Mouse (Mus musculus): ENCODE measurements around the gene Adgrb3. TPM values are rescaled to one million over a fixed set of nuclear protein-coding genes. Genes with fewer than 3 reads are reported as not detected.
"Not testable (repeated sequence)": the region's sequence is repeated elsewhere in the genome, so short reads cannot be mapped to it uniquely, and the experiment has no call there.

The Adgrb3 gene
- total RNA-seq, 4 experiments from 2014 or later: not detected

GRCm38 (mm10) chr1:25526976-25527375, 302.5 kb downstream of the Adgrb3 start:
- DNase-seq (ENCODE audit: low spot score): no peak

- DNase-seq (ENCODE audit: low spot score): no peak
Measured at GRCm38 (mm10) chr1:25510321-25511055, 319.0 kb downstream of the Adgrb3 start.

GRCm38 (mm10) chr1:25504313-25504712, 325.2 kb downstream of the Adgrb3 start:
- DNase-seq (ENCODE audit: low spot score): no peak

GRCm38 (mm10) chr1:25503524-25503923, 326.0 kb downstream of the Adgrb3 start:
- no peak for DNase-seq (ENCODE audit: low spot score)

- DNase-seq (ENCODE audit: low spot score): no peak
Measured at GRCm38 (mm10) chr1:25495202-25495914, 334.1 kb downstream of the Adgrb3 start.

- DNase-seq (ENCODE audit: low spot score): no peak
Measured at GRCm38 (mm10) chr1:25491503-25491902, 338.0 kb downstream of the Adgrb3 start.

- DNase-seq (ENCODE audit: low spot score): no peak
Measured at GRCm38 (mm10) chr1:25490174-25490573, 339.3 kb downstream of the Adgrb3 start.

GRCm38 (mm10) chr1:25475699-25476098, 353.8 kb downstream of the Adgrb3 start:
- DNase-seq (ENCODE audit: low spot score): no peak

GRCm38 (mm10) chr1:25474469-25474868, 355.0 kb downstream of the Adgrb3 start:
- no peak for DNase-seq (ENCODE audit: low spot score)

- not testable (repeated sequence) for DNase-seq (ENCODE audit: low spot score)
Measured at GRCm38 (mm10) chr1:25471612-25472011, 357.9 kb downstream of the Adgrb3 start.

GRCm38 (mm10) chr1:25462612-25463011, 366.9 kb downstream of the Adgrb3 start:
- no peak for DNase-seq (ENCODE audit: low spot score)

GRCm38 (mm10) chr1:25435506-25435905, 394.0 kb downstream of the Adgrb3 start:
- no peak for DNase-seq (ENCODE audit: low spot score)

GRCm38 (mm10) chr1:25430219-25430862, 399.2 kb downstream of the Adgrb3 start:
- no peak for DNase-seq (ENCODE audit: low spot score)

- DNase-seq (ENCODE audit: low spot score): no peak
Measured at GRCm38 (mm10) chr1:25420701-25421100, 408.8 kb downstream of the Adgrb3 start.

GRCm38 (mm10) chr1:25419378-25419777, 410.1 kb downstream of the Adgrb3 start:
- no peak for DNase-seq (ENCODE audit: low spot score)

- DNase-seq (ENCODE audit: low spot score): no peak
Measured at GRCm38 (mm10) chr1:25415084-25415483, 414.4 kb downstream of the Adgrb3 start.

- no peak for DNase-seq (ENCODE audit: low spot score)
Measured at GRCm38 (mm10) chr1:25364186-25364585, 465.3 kb downstream of the Adgrb3 start.

GRCm38 (mm10) chr1:25358554-25358953, 471.0 kb downstream of the Adgrb3 start:
- no peak for DNase-seq (ENCODE audit: low spot score)

- no peak for DNase-seq (ENCODE audit: low spot score)
Measured at GRCm38 (mm10) chr1:25355486-25355885, 474.0 kb downstream of the Adgrb3 start.

GRCm38 (mm10) chr1:25344876-25345275, 484.6 kb downstream of the Adgrb3 start:
- no peak for DNase-seq (ENCODE audit: low spot score)

- DNase-seq (ENCODE audit: low spot score): no peak
Measured at GRCm38 (mm10) chr1:25325406-25325805, 504.1 kb downstream of the Adgrb3 start.

GRCm38 (mm10) chr1:25317142-25317541, 512.4 kb downstream of the Adgrb3 start:
- no peak for DNase-seq (ENCODE audit: low spot score)

GRCm38 (mm10) chr1:25312344-25312743, 517.2 kb downstream of the Adgrb3 start:
- no peak for DNase-seq (ENCODE audit: low spot score)
